Mouse (Mus musculus) urinary bladder, adult 18-20 months (tissue): ENCODE results near the gene Tnip2.

ENCODE experiments used
- DNase-seq, 2 experiments: peaks; one replicate each; pipeline ENCODE4 v3.0.0; 2022; ENCODE audit warnings: low spot score in 2 of 2, mixed read lengths in 2 of 2

The Tnip2 gene

GRCm38 (mm10) chr5:34461294-34461693 lies 52.5 kb downstream of the Tnip2 start:
- DNase-seq = no peak

DNA sequence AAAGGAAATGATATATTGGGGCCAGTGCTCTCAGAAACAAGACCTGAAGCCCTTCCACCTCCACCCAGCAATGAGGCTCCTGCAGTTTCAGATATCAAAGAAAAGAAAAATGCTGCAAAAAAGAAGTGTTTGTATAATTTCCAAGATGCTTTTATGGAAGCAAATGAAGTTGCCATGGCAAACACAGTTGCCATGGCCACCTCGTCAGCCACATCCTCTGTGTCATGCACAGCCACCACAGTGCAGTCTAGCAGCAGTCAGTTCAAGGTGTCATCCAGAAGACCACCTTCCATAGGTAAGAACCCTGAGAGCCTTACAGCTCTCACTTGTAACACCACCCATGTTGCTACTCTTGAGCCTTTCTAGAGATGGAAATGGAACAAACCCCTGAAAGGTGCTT lies 54.8 kb downstream of the Tnip2 start:
- DNase-seq = no peak

DNA sequence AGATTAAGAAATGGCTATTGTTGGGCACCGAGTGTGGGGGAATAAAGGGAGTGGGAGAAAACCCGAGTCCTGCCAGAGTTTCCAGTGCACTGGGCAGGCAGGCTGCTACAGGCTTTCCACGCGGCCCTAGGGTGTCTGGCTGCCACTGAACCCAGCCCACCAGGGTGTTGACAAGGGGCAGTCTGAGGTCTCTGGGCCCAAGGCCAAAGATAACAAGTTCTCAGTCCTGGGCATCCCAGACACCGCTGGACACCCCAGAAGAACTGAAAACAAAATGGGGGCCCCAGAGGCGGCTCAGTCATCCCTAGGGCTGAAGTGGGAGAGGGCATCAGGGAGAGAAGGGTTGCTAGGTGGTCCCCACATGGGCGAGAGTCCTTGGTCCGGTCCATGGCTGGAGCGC lies 67.6 kb downstream of the Tnip2 start:
- no peak for DNase-seq
